Mouse (Mus musculus) megakaryocyte-erythroid progenitor cell, adult 5 weeks (primary cell): ENCODE data around the gene Slc35f4. TPM values are rescaled to one million over a fixed set of nuclear protein-coding genes. Genes with fewer than 3 reads are reported as not detected.

ENCODE experiments used
- polyA plus RNA-seq: library from polyadenylated mRNA; stranded (reverse); fragments of >175 nt; gene quantifications from 2 replicates; pipeline ENCODE4 v1.2.3, GENCODE M21; 2012

Slc35f4 gene
- 0.04 and 0.12 TPM in 2 replicates for polyA plus RNA-seq

DNA sequence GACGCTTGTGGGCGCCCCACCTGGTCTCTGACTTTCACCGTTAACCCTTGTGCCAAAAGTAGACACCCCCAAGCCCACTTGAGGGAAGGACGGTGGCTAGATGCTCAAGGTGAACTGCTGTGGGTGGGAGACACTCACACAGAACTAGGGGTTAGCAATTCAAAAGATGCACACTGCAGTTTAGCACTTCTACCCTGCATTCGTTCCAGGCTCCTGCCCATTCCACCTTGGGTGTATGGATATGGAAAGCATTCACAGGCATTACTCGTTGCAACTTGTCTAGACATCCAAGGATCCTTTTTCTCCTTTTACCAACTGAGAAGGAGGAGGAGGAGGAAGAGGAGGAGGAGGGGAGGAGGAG is at the start of gene Slc35f4:
Gene Slc35f4 (minus strand): TSS at position 116 of the 361 bp plus-strand sequence.

